Mouse (Mus musculus): ENCODE measurements around the gene Eppin.

DNA sequence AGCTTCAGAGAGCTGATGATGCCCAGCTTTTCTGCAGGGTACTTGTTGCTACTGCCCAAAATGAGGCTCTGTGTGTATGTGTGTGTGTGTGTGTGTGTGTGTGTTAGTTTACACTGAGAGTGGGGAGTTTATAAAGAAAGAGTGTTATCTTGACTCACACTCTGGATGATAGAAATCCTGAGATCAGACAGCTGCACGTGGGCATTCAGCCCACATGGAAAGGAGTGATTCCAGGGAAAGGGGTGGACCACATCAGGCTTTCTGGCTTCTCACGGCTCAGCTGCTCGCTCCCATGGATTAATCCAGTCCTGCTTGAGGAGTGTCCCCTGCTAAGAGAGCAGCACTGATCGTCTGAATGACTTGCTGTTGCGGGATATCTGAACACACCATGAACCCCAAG is 51.3 kb downstream of the Eppin start:
- TF ChIP-seq CTCF (IDR thresholded peaks at IDR 0.05; ENCODE audit: borderline replicate concordance, insufficient read depth, low read depth, low read length), result no peak
- TF ChIP-seq POLR2A (IDR thresholded peaks at IDR 0.05; ENCODE audit: borderline replicate concordance, insufficient read depth, low read length), result no peak
